Mouse (Mus musculus) thymus, adult 2 months (tissue): ENCODE data around the gene Surf6. TPM values are rescaled to one million over a fixed set of nuclear protein-coding genes. Genes with fewer than 3 reads are reported as not detected.

Source experiments
- DNase-seq: peaks from one replicate; pipeline ENCODE4 v3.0.0; 2021
- H3K27ac ChIP-seq: fragments of 200-500 bp; 2 replicates; pipeline ENCODE4 v1.5.1; 2012; ENCODE audit warnings: low read length, control low read depth; ENCODE audit not compliant: control insufficient read depth, insufficient read depth
- H3K27me3 ChIP-seq: fragments of 200-500 bp; 2 replicates; pipeline ENCODE4 v1.6.1; 2012; ENCODE audit warnings: mild to moderate bottlenecking, low read length, moderate library complexity, mixed read lengths; ENCODE audit not compliant: control insufficient read depth, insufficient read depth
- H3K36me3 ChIP-seq: fragments of 200-500 bp; 2 replicates; pipeline ENCODE4 v1.6.1; 2012; ENCODE audit warnings: mild to moderate bottlenecking, low read length, moderate library complexity; ENCODE audit not compliant: control insufficient read depth, insufficient read depth
- H3K4me1 ChIP-seq: fragments of 200-500 bp; replicated peaks from 2 replicates; pipeline ENCODE4 v1.6.1; 2012; ENCODE audit warnings: low read length; ENCODE audit not compliant: control insufficient read depth, insufficient read depth
- H3K4me3 ChIP-seq: fragments of 200-500 bp; 2 replicates; pipeline ENCODE4 v1.5.1; 2012; ENCODE audit warnings: mild to moderate bottlenecking, low read length, control low read depth, moderate library complexity; ENCODE audit not compliant: control insufficient read depth, insufficient read depth
- CTCF ChIP-seq: fragments of 200-500 bp; IDR thresholded peaks from 2 replicates; pipeline ENCODE4 v1.5.1; 2012; ENCODE audit warnings: mild to moderate bottlenecking, control low read depth, low read length, moderate library complexity, borderline replicate concordance; ENCODE audit not compliant: control insufficient read depth, poor library complexity, insufficient read depth; ENCODE audit errors: extremely low read depth
- POLR2A ChIP-seq: fragments of 200-500 bp; IDR thresholded peaks from 2 replicates; pipeline ENCODE4 v1.6.1; 2012; ENCODE audit warnings: mild to moderate bottlenecking, low read length, control low read depth, moderate library complexity; ENCODE audit not compliant: control insufficient read depth, poor library complexity, insufficient read depth; ENCODE audit errors: extremely low read depth
- WGBS: fragments of 180-500 bp; shearing (Covaris S2); methylation state at CpG from one replicate; pipeline ENCODE4 v1.1.7; 2018; 5-methylcytosine and 5-hydroxymethylcytosine counted together
- polyA plus RNA-seq: library from polyadenylated mRNA; depleted of rRNA; stranded (reverse); fragments of >200 nt; gene quantifications from 2 replicates; pipeline ENCODE4 v1.2.3, GENCODE M21; 2012; rRNA removed

Surf6 gene
- polyA plus RNA-seq, 1 experiment, result 23.1 TPM

DNA sequence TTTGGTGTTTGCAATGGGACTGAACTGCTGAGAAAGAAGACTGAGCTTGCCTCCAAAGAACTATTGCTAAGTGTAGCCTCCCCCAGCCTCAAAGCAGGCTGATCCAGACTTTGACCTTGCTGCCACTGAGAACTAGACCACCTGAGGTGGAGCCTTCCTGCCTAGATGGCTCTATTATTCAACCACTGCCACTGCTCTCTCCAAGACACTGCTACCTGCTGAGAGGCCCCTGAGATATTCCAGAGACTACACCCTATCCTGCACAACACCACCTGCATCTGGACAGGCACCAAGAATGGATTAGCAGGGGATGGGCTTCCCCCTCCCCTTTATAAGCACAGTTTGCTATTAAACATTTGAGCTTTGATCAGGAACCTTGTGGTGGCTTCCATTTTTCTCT, 24.1 kb downstream of the Surf6 start:
- TF ChIP-seq CTCF, result no peak
- TF ChIP-seq POLR2A, result no peak
- Histone ChIP-seq H3K4me3 (no peak overlapping the region), H3K4me1 (no peaks in the 10 kb centered on the region), H3K27me3 (no peaks in the 10 kb centered on the region), H3K27ac (no peak overlapping the region), H3K36me3 (no peaks in the 10 kb centered on the region)
- DNase-seq, result no peak

DNA sequence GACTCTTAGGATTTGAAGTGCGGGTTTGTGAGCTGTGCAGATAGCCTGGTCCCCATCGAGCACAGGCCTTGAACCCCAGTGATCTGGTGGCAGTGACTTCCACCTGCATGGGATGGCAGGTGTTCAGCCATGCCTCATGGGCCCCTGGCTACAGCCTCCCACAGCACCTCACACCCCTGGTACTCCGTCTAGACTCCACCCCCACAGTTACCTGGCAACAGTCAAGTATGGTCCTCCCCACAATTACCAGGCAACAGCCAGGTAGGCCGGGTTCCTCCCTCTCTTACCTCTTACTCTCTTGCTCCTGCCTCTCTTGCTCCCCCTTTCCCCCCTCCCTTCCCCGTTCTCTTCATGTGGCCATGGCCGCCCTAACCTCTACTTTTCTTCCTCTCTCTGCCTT, 32.0 kb downstream of the Surf6 start:
- H3K27me3 ChIP-seq, result no peaks in the 10 kb centered on the region
- TF ChIP-seq POLR2A (no peak), CTCF (no peak)
- no peak overlapping the region for H3K4me3 ChIP-seq
- no peak for DNase-seq
- no peaks in the 10 kb centered on the region for H3K36me3 ChIP-seq
- H3K27ac ChIP-seq, result no peak overlapping the region
- 77% methylated on average over 6 of the region's 6 CpGs for WGBS
- no peaks in the 10 kb centered on the region for H3K4me1 ChIP-seq

DNA sequence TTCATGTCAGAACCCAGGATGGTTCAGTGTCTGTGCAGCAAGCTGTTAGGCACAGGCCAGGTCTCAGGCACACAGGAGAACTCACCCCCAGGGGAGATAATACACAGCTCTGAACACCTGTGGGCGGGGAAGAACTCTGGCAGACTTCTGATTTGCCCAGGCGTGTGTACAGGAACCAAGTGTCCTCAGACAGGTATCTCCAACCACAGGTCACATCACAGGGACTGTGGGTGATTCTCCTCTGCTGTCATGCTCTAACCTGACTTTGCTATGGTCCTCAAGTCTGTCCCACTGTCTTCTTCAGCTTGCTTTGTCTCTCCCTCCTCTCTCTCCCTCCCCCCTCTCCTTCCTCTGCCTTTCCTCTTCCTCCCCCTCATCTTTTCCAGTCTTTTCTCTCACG, 37.8 kb downstream of the Surf6 start, which contains the start of gene Abo:
Abo (minus strand) TSS at position 101 of the 400 bp plus-strand sequence.
- TF ChIP-seq POLR2A (no peak), CTCF (no peak)
- no peak within 1 kb of the TSS for H3K27ac ChIP-seq
- no peak within 1 kb of the TSS for H3K4me3 ChIP-seq
- no peak for DNase-seq
- H3K27me3 ChIP-seq, result no peaks in the 10 kb centered on the region
- no peaks in the 10 kb centered on the region for H3K36me3 ChIP-seq
- no peaks in the 10 kb centered on the region for H3K4me1 ChIP-seq
- 86% methylated on average over 3 of the region's 3 CpGs for WGBS

DNA sequence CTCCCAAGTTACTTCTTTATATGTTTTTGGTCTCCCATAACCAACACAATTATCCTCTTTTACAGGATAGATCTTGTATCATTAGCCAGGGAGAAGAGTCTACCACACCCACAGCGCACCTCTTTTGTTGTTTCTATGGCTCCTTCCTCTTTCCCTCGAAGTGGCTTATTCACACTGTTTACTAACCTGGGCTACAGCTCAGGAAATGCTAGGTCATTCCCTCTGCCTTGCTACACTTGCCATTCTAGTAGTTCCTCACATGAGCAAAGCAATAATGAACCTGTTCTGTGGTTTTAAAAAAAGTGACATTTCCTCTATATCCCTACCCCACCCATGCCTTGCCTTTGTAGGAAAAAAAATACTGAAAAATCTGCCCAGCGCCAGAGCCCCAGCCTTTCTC, 39.8 kb downstream of the Surf6 start:
- TF ChIP-seq POLR2A, result no peak
- TF ChIP-seq CTCF, result no peak
- WGBS, result 16% methylated on average over 3 of the region's 3 CpGs
- no peak overlapping the region for H3K27ac ChIP-seq
- no peaks in the 10 kb centered on the region for H3K36me3 ChIP-seq
- H3K27me3 ChIP-seq, result no peaks in the 10 kb centered on the region
- DNase-seq, result no peak
- H3K4me1 ChIP-seq, result no peaks in the 10 kb centered on the region
- H3K4me3 ChIP-seq, result no peak overlapping the region

DNA sequence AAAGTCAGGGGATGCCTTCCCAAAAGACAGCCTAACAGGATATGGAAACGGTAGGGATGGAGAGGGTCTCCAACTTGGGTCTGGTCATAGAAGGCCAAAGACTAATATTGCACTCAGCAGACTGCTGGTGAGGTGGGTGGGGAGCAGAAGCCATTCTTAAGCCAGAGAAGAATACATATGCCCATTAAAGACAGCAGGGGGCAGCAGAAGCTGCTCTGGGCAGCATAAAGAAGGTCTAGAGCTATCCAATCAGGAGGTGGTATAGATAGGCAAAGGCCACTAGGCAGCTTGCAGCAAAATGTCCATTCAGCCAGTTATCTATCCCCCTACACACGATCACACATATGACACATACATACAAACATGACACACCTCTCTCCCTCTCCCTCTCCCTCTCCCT, 55.0 kb downstream of the Surf6 start:
- Histone ChIP-seq H3K36me3 (no peaks in the 10 kb centered on the region), H3K27me3 (no peaks in the 10 kb centered on the region), H3K4me1 (no peaks in the 10 kb centered on the region), H3K4me3 (no peak overlapping the region), H3K27ac (no peak overlapping the region)
- DNase-seq, result peak; percentile 34
- TF ChIP-seq POLR2A, result no peak
- no peak for TF ChIP-seq CTCF
- 47% methylated on average over 2 of the region's 2 CpGs for WGBS

Other genes with a start within 250 kb of the Surf6 start
- gene Lcn4, start 231.6 kb downstream of the Surf6 start, polyA plus RNA-seq, result 0.85 and 1.3 TPM in 2 replicates
- 0.06 TPM in 1 of 2 replicates, not detected in the other for gene Abo, start 37.9 kb downstream of the Surf6 start, polyA plus RNA-seq
- gene Med22, start 7.8 kb upstream of the Surf6 start, polyA plus RNA-seq, result 39.0 and 46.5 TPM in 2 replicates
- gene Rpl7a, start 7.9 kb upstream of the Surf6 start, polyA plus RNA-seq, result 799 and 817 TPM in 2 replicates
- gene Surf2, start 13.5 kb upstream of the Surf6 start, polyA plus RNA-seq, result 33.8 and 36.4 TPM in 2 replicates
- 72.7 and 78.5 TPM in 2 replicates for gene Surf1, start 13.7 kb upstream of the Surf6 start, polyA plus RNA-seq
- gene Surf4, start 31.0 kb upstream of the Surf6 start, polyA plus RNA-seq, result 410 and 472 TPM in 2 replicates
- gene Stkld1, start 31.2 kb upstream of the Surf6 start, polyA plus RNA-seq, result 0.75 and 0.96 TPM in 2 replicates
- gene Rexo4, start 61.5 kb upstream of the Surf6 start, polyA plus RNA-seq, result 49.7 and 56.2 TPM in 2 replicates
- 1.1 and 1.2 TPM in 2 replicates for gene Adamts13, start 70.5 kb upstream of the Surf6 start, polyA plus RNA-seq
- 58.9 and 63.9 TPM in 2 replicates for gene Cacfd1, start 107.0 kb upstream of the Surf6 start, polyA plus RNA-seq
- 14.0 and 17.5 TPM in 2 replicates for gene Slc2a6, start 125.1 kb upstream of the Surf6 start, polyA plus RNA-seq
- 0.61 and 0.81 TPM in 2 replicates for gene Mymk, start 169.3 kb upstream of the Surf6 start, polyA plus RNA-seq
- 16.1 and 16.5 TPM in 2 replicates for gene Adamtsl2, start 176.5 kb upstream of the Surf6 start, polyA plus RNA-seq
- 7.8 and 13.3 TPM in 2 replicates for gene Fam163b, start 239.6 kb upstream of the Surf6 start, polyA plus RNA-seq